Mouse (Mus musculus): Measurements from ENCODE around the gene Snx33. TPM values are rescaled to one million over a fixed set of nuclear protein-coding genes. Genes with fewer than 3 reads are reported as not detected.
A peak's percentile ranks its signal among the peaks of the same experiment; 100 is the strongest.
"Not testable (repeated sequence)": the region's sequence is repeated elsewhere in the genome, so short reads cannot be mapped to it uniquely, and the experiment has no call there.

Gene Snx33
- total RNA-seq, 2 experiments from 2014 or later: 4.6 to 5.2 TPM

DNA sequence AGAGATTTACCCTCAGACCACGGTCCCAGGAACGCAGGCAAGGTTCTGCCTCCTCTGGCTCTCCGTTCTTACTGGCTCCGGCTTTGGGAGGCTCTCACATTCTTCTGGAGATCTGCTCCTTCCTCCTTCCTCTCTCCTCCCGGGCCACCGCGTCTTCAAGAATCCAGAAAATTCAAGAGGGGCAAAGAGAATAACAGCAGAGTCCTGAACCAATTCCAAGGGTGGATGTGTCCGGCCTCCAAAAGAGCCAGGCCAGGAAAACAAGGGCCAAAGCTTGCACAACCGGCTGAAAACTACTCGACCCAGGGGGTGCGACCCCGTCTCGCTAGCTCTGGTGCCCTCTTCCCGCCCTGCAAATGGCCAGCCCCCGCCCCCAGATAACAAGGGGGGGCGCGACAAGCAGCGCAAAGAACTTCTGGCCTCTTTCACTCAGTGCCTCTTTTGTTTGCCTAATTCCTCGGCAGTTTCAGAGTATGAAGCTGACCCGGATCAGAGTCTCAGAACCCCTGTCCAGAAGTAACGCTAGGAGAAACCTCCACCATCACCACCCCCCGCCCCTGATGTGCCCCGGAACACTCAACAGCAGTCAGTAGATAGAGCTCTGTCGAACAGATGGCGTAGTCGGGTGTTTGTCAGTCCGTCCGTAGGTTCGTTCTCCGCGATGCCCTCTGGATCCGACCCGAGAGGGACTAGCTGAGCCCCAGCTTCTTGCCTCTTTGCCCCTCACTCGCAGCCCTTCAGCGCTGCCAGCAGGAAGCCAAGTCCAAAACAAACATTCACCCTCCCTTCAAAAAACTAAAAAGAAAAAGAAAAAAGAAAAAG lies 769 bp downstream of the Snx33 start:
- intact Hi-C loops (cut with DNase I): loop anchor here (5.0 kb wide), 1 partner anchor 205 kb away; the partner anchor contains the start of gene Man2c1
- DNase-seq (ENCODE audit: low spot score in 2 of 2): no peak

DNA sequence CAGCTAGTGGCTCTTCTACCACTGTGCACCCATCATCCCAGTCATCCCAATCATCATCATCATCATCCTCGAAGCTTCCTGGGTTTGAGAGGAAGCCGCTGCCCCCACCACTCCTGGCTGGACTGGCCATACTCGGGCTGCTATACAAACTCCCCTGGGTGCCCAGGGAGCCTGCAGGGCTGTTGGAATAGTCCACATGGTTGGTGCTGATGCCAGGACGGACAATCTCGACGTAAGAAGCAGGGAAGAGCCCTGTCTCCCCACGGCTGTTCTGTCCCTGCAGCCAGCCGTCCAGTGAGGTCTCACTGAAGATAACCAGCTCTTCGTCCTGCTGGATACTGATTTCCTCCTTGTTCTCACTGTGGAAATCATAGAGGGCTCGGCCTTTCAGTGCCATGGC lies 1.8 kb downstream of the Snx33 start:
- intact Hi-C loops (cut with DNase I): loop anchor here (5.0 kb wide), 1 partner anchor 206 kb away; the partner anchor contains the start of gene Man2c1
- DNase-seq (ENCODE audit: low spot score in 2 of 2): no peak

DNA sequence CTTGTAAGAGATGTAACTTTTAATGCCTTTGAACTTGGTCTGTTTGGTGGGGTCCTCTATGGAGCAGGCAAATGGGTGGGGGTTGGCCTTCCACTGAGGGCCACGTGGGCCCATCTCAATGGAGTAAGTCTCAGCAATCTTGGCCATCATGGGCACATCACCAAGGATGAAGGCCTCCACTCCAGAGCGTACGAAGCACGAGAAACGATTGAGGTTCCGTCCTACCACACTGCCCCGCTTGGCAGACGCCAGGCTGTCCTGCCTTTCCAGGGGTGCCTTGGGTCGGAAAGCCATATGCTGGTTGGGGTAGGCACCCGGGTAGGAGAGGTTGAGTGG lies 2.2 kb downstream of the Snx33 start:
- DNase-seq (ENCODE audit: low spot score in 2 of 2): no peak

DNA sequence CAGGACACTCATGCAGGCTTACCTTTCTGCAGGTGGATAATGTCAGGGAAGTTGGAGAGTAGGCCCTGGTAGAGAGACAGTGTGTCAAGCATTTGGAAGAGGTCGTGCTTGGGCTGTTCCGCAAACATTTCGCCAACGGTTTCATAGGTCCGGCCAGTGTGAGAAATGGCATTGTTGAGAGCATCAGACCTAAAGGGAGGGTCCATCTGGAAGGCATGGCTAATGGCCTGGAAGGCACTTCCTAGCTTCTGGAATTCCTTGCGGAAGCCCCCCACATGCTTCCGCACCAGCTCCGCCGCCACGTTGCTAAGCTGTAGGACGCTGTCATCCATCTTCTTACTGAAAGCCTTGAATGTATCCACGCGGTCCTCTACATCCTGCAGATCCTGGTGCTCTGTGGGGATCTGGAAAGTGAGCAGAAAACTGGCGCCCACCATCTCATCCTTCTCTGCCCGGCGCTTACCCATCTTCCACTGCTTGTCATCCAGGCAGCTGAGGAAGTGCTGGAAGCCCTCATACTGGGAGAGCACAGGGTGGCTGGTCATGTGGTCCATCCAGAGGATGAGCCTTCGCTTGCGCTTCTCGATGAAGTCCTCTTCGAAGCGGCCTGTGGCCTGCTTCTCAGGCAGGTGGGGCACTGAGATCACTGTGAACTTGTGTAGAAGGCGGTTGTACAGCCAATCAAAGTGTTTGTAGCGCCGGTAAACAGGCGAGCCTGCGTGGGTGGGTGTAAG lies 2.7 kb downstream of the Snx33 start:
- intact Hi-C loops (cut with DNase I): loop anchor here (5.0 kb wide), 1 partner anchor 207 kb away; the partner anchor contains the start of gene Man2c1
- no peak for DNase-seq (ENCODE audit: low spot score in 2 of 2)

More for the DNA sequence above, 2.2 kb downstream of the Snx33 start:
- intact Hi-C loops (cut with DNase I): loop anchor here (5.0 kb wide), 1 partner anchor 206 kb away; the partner anchor contains the start of gene Man2c1

DNA sequence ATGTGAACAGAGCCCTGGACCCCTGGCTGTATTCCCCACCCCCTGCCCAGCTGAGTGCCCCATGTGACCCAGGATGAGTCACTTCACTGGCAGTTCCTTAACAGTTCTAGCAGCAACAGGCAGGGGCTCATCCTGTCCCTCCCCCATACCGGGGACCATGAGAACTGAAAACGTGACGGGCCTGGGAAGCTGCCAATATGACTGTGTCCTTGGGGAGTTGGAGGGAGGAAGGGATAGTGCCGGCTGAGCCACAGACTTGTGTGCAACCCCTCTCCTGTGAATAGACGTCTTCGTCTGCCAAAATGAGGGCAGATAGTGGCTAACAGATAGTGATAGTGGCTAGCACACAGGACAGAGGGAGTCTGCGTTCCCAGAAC lies 3.5 kb downstream of the Snx33 start:
- peak; percentile 31 to 57 for DNase-seq (ENCODE audit: low spot score in 2 of 2)
- intact Hi-C loops (cut with DNase I): loop anchor here (5.0 kb wide), 1 partner anchor 208 kb away; the partner anchor contains the start of gene Man2c1

DNA sequence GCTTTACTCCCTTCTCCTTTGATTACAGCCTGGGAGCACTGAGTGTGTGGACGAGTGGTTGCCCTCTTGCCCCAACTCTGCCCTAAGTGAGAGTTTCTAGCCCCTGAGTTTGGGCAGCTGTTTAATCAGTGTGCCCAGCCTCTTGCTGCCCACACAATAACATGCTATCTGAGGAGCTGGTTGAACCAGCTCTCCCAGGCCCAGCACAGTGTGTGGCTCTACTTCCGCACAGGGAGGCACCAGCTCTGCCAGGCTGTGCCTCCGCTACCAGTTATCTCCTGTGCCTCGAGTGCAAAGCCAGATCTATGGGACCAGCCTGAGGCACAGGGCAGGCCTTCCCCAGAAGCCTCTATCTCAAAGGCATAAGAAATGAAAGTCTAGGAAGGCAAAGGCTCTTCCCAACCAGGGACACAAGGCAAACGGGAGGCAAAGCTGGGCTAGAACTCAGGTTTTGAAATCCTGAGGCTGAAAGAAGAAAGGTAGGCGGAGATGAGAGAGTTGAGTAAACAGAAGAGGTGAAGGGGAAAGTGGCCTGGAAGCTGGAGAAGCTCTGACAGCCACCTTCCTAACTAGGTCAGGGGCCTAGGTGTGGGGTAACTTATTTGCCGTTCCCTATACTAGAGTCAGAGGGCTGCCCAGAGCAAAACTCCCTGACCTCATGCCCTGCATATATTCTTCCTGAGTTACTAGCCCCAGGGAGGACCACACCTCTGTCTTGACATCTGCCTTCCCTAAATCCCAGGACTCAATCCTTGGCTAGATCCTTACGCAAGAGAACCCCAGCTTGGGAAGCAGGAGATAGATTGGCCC lies 4.1 kb downstream of the Snx33 start:
- DNase-seq (ENCODE audit: low spot score in 2 of 2): no peak
- intact Hi-C loops (cut with DNase I): no loop called here

DNA sequence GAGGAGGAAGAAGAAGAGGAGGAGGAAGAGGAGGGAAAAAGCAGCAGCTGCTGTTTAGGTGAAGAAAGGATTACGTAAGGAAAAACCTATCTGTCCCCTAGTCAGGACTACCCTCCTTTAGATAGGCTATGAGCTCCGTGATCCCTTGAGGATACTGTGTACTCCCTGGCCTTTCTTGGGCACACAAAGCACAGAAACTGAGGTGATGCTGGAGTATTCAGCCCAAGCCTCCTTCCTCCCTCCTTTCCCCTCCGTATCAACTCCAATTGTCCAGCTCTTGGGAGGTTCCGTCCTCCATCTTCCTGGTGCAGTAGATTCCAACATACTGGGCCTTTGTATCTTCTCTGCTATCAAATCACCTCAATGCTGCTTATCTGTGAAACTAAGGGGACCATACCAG lies 5.4 kb downstream of the Snx33 start:
- DNase-seq (ENCODE audit: low spot score in 2 of 2): no peak
- intact Hi-C loops (cut with DNase I): no loop called here

DNA sequence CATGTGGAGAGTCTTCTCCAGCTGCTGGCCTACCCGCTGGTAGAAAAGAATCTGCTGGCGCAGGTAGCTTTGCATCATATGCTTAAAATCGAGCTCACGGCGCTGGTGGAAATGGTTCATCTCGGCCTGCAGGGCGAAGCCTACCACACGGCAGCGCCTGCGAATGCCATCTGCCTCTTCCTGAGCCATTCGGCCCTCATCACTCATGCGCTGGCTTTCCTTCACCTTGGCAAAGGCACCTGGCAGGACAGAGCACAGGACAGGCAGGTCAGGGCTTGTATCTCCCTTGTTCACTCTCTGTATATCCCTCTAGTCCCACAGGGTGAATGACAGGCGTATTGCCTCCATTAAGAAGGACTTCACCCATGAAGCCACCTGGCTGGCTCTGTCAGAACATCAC lies 9.7 kb downstream of the Snx33 start:
- intact Hi-C loops (cut with DNase I): no loop called here
- no peak for DNase-seq (ENCODE audit: low spot score in 2 of 2)

DNA sequence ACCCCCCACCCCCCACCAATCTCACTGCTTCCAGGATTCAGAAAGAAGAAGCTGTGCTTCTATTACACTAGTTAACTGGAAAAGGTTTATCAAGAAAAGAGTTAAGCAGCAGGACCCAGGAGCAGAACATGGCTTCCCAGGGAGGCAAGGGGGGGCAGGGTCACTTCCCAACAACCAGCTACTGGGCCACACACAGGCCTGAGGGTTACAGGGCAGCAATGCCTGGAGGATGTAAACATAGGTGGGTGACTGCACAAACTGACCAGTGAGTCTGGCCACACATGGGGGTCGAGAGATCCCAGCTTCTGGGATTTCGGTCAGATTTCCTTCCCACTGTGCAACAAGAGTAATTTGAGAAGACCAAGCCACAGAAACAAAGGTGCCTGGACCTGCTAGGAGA lies 11.0 kb downstream of the Snx33 start:
- intact Hi-C loops (cut with DNase I): no loop called here
- no peak for DNase-seq (ENCODE audit: low spot score in 2 of 2)

DNA sequence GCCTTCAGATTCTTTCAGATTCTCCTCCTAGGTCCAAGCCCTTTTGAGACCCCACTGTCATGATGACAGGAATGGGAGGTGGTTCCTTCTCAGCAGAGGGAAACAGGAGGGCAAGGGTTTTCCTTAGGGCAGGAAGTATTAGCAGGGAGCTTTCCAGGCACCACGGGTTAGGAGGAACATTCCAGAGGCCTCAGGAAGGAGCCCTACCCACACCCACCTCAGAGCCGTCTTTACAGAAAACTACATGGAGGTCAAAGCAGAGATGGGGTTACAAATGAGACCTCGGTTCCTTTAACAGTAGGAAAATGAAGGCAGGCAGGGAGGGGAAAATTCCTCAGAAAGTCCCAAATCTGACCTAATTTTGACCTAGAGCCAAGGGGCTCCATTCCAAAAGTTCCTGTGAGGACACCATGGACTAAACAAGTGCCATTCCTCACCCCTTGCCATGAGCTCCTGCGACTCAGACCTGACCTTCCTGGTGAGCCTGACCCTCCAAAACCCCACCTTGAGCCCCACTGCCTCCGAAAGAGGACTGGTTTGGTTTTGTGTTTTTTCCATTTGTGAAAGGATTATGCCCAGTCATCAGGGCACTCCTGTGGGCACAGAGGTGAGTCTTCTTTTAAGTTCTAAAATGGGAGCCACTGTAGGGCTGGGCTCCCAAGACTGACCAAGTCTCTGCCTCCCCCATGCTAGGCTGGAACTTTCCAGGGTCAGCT lies 12.3 kb downstream of the Snx33 start:
- no peak for DNase-seq (ENCODE audit: low spot score in 2 of 2)
- intact Hi-C loops (cut with DNase I): no loop called here

DNA sequence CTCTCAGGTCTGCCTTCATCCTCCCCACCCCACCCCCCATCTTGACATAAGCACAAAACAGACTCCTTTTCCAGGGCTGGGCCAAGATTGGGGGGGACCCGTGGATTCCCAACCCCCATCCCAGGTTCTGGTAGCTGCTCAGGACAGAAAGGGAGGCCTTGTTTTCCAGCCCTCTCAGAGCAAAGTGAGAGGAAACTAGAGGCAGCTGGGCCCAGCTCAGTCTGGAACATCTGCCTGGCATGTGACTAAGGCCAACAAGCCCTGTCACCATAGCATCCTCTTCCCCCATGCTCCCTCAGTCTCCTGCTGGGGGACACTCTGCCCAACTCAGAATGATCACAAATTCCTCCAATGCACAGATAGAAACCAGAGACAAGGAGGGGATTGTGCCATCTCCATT lies 13.1 kb downstream of the Snx33 start:
- DNase-seq (ENCODE audit: low spot score in 2 of 2): no peak
- intact Hi-C loops (cut with DNase I): no loop called here

DNA sequence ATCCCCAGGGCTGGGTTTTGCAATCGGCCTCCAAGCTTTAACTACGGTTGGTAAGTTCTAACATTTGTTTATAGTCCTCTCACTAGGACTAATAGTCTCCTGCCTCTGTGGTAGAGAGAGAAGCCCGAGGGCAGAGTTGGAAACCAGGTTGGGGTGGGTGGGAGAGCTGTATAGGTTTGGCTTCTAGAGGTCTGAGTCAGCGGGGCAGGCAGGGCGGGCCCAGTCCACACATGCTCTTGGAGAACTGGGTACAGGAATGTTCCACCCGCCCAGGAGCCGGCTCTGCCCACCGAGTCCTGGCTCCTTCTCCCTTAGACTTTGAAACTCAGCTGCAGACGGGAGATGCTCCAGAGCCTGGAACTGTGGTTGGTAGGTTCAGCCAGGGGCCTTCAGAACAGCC lies 14.2 kb downstream of the Snx33 start:
- no peak for DNase-seq (ENCODE audit: low spot score in 2 of 2)
- intact Hi-C loops (cut with DNase I): no loop called here

DNA sequence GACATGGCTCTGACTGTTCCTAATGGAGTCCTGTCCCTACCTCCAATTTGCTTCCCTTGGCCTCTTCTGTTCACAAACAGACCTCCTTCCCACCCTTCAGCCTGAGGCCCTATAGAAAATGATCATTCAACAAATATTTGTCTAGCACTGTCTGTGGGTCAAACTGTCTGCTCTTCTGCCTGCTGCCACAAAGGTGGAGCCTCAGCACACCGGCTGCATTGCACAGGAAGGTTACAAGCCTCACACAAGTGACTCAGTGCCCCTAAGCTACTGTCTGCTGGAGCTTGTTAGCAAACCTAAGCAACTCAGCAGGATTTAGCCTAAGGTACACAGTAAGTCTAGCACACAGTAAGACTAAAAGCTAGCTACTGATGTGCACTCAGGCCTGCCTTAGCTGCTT lies 17.2 kb downstream of the Snx33 start:
- intact Hi-C loops (cut with DNase I): no loop called here
- no peak for DNase-seq (ENCODE audit: low spot score in 2 of 2)

DNA sequence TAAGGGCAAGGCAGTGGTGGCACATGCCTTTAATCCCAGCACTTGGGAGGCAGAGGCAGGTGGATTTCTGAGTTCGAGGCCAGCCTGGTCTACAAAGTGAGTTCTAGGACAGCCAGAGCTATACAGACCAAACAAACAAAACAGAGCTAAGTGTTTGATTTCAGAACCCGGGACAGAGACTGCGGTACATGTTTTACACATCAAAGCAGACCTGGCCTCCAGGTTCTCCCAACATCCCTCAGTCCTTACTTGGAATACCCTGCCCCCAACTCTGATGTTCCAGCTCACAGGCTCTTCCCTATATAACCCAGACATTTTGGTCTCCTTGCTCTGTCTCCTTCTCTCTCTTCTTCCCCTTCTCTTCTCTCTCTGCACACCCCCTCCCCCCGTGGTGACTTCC lies 18.2 kb downstream of the Snx33 start:
- intact Hi-C loops (cut with DNase I); DNase-seq (ENCODE audit: low spot score in 2 of 2): not testable (repeated sequence)

DNA sequence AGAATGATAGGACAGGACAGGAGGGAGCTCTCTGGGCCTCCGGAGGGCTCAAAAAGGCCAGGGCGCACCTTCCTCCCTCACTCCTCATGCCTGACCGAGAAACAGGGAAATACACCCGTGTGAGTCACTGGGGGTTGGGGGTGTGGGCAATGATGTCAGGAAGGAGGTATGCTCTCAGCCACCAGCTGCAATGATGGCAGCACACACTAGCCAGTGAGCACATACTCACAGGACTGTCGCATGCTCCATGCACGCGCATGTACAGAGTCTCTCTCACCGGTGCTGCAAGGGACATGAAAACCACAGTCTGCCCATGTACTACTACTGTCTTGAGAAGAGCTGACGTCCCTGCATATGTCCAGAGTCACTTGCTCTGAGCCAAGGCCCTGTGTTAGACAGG lies 20.6 kb downstream of the Snx33 start:
- no peak for DNase-seq (ENCODE audit: low spot score in 2 of 2)
- intact Hi-C loops (cut with DNase I): no loop called here

DNA sequence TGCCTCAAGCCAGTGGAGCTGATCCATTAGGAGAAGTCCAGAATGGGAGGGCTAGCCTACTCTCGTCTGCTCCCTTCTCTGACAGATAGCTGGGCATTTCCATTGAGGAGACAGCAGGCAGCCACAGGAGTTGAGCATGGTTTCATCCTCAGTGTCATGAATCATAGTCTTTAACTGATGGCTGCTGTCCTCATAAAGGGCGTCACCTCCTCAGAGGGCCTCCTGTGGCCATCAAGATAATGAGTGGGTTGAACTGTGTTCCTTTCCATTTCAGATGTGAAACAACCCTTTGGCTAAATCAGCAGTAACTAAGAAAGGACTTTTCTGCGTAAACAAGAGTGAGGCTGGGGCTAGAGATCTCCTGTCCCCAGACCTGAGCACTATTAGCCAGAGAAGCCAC lies 24.5 kb downstream of the Snx33 start:
- no peak for DNase-seq (ENCODE audit: low spot score in 2 of 2)
- intact Hi-C loops (cut with DNase I): no loop called here

DNA sequence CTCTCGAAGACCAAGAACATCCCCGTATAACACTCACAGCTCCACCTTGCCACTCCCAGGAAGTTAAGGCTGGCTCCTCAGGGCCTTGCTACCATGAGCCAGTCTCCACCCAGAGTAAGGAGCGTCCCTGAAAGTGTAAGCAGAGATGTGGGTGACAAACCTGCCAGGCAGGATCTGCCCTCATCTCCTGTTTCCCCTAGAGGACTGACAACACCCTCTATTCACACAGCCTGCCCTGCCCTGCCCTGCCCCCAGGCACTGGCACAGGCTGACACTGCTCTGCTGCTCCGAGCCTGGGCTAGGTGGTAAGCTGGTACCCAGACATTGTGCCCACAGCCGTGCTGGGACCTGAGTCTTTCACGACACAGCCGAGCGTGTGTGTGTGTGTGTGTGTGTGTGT lies 27.0 kb downstream of the Snx33 start:
- no peak for DNase-seq (ENCODE audit: low spot score in 2 of 2)
- intact Hi-C loops (cut with DNase I): no loop called here

DNA sequence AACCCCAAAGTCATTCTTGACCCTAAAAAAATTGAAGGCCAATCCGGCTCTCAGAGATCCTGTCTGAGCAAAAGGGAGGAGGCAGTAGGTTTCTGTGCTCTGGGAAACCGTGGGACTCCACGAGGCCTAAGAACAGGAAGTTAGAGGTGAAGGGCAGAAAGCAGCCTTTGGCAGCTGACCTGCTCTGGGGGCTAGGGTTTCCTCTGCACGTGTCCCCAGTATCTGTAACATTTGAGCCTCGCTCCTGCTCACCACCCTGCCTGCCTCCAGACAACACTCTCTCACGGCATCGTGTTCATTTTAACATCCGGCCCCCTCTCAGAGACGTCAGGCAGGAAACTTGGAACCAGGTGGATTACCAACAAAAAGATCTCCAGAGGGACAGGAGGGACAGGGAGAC lies 27.6 kb downstream of the Snx33 start:
- no peak for DNase-seq (ENCODE audit: low spot score in 2 of 2)
- intact Hi-C loops (cut with DNase I): no loop called here

DNA sequence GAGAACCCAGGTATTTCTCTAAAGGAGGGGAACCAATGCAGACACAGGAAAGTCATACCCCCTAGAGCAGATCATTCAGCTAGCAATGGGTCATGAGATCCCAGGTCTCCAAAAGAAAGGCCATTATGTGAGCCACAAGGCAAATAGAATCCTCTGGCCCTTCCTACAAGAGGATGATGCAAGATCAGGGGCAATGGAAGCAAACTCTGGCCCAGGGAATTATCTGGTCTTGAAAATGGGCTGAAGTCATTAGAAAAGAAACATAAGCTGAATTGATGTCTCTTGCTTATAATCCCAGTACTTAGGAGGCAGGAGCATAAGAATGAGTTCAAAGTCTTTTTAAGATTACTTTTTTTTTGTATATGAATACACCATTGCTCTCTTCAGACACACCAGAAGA lies 28.1 kb downstream of the Snx33 start:
- DNase-seq (ENCODE audit: low spot score in 2 of 2): no peak
- intact Hi-C loops (cut with DNase I): no loop called here
